Mouse (Mus musculus) G1E (cell line): ENCODE data around the gene Scamp4.

Experiments used
- CTCF ChIP-seq: IDR thresholded peaks from 2 replicates; pipeline ENCODE4 v1.5.1; 2012; ENCODE audit warnings: low read depth, low read length, inconsistent platforms, mixed read lengths
- GATA1 ChIP-seq: IDR thresholded peaks from 2 replicates; pipeline ENCODE4 v1.6.1; 2012; ENCODE audit warnings: borderline replicate concordance, low read length, inconsistent platforms, mixed read lengths

- TF ChIP-seq GATA1 (no peak), CTCF (no peak)
Observed at GRCm38 (mm10) chr10:80606737-80607350, 4.2 kb downstream of the Scamp4 start.
